Mouse (Mus musculus) C2C12 (cell line): ENCODE results near the gene Dvl2. TPM values are rescaled to one million over a fixed set of nuclear protein-coding genes. Genes with fewer than 3 reads are reported as not detected.
A peak's percentile ranks its signal among the peaks of the same experiment; 100 is the strongest.

ENCODE experiments used
- H3K27me3 ChIP-seq: one replicate; pipeline ENCODE4 v1.6.1; 2011; ENCODE audit not compliant: control insufficient read depth, insufficient read depth, insufficient read length
- H3K36me3 ChIP-seq: one replicate; pipeline ENCODE4 v1.6.1; 2011; ENCODE audit not compliant: control insufficient read depth, insufficient read depth
- H3K4me3 ChIP-seq: one replicate; pipeline ENCODE4 v1.5.1; 2011; ENCODE audit warnings: mild to moderate bottlenecking, control low read depth; ENCODE audit not compliant: poor library complexity, insufficient read depth, severe bottlenecking
- H3K79me2 ChIP-seq: one replicate; pipeline ENCODE4 v1.6.1; 2011; ENCODE audit not compliant: control insufficient read depth, insufficient read depth
- H3K79me3 ChIP-seq: one replicate; pipeline ENCODE4 v1.6.1; 2011; ENCODE audit warnings: low read depth, control low read depth
- H3ac ChIP-seq: one replicate; pipeline ENCODE3; 2011; ENCODE audit warnings: low read depth; ENCODE audit not compliant: control insufficient read depth, insufficient read length
- CEBPB ChIP-seq: IDR thresholded peaks from one replicate; pipeline ENCODE4 v1.6.1; 2011; ENCODE audit warnings: low read depth, mild to moderate bottlenecking, control low read depth, moderate library complexity
- CTCF ChIP-seq: IDR thresholded peaks from one replicate; pipeline ENCODE4 v1.5.1; 2011; ENCODE audit not compliant: control insufficient read depth, insufficient read depth, insufficient read length
- FOSL1 ChIP-seq: IDR thresholded peaks from one replicate; pipeline ENCODE4 v1.8.0; 2011; ENCODE audit warnings: mild to moderate bottlenecking, low read length; ENCODE audit not compliant: poor library complexity, insufficient read depth, severe bottlenecking
- MAX ChIP-seq: IDR thresholded peaks from one replicate; pipeline ENCODE4 v1.6.1; 2011; ENCODE audit warnings: mild to moderate bottlenecking, control low read depth
- MYOD1 ChIP-seq: IDR thresholded peaks from one replicate; pipeline ENCODE4 v1.6.1; 2011; ENCODE audit warnings: low read depth; ENCODE audit not compliant: control insufficient read depth, insufficient read length
- MYOG ChIP-seq: IDR thresholded peaks from one replicate; pipeline ENCODE4 v1.6.1; 2011; ENCODE audit not compliant: control insufficient read depth, insufficient read length; ENCODE audit errors: extremely low read depth
- USF1 ChIP-seq: IDR thresholded peaks from one replicate; pipeline ENCODE4 v1.6.1; 2011; ENCODE audit warnings: low read depth, mild to moderate bottlenecking, control low read depth, moderate library complexity
- polyA plus RNA-seq: library from polyadenylated mRNA; unstranded; fragments of >200 nt; fragmentation: generic; extraction: Trizol; gene quantifications from one replicate; pipeline ENCODE4 v1.2.1, GENCODE M21; 2012; ENCODE audit warnings: missing spikeins

The Dvl2 gene
- polyA plus RNA-seq, 1 experiment: 36.4 TPM

- no peak overlapping the region for H3ac ChIP-seq
- H3K27me3 ChIP-seq: peaks cover 20% of the 10 kb centered on the region
Observed at GRCm38 (mm10) chr11:69960616-69961015, 39.8 kb upstream of the Dvl2 start.

GRCm38 (mm10) chr11:69961841-69962240 is 38.6 kb upstream of the Dvl2 start:
- peaks cover 27% of the 10 kb centered on the region for H3K27me3 ChIP-seq
- TF ChIP-seq CTCF: no peak
- no peak for TF ChIP-seq MYOD1
- no peak for TF ChIP-seq CEBPB
- TF ChIP-seq MYOG: no peak
- no peak for TF ChIP-seq USF1
- TF ChIP-seq MAX: no peak
- no peak for TF ChIP-seq FOSL1
- H3K4me3 ChIP-seq: no peak overlapping the region
- no peaks in the 10 kb centered on the region for H3K79me2 ChIP-seq
- no peaks in the 10 kb centered on the region for H3K79me3 ChIP-seq
- H3K36me3 ChIP-seq: no peaks in the 10 kb centered on the region
- no peak overlapping the region for H3ac ChIP-seq

More at GRCm38 (mm10) chr11:69960616-69961015, 39.8 kb upstream of the Dvl2 start:
- no peaks in the 10 kb centered on the region for H3K79me3 ChIP-seq
- H3K4me3 ChIP-seq: no peak overlapping the region
- TF ChIP-seq CTCF (peak; percentile 2), MYOG (no peak)
- no peaks in the 10 kb centered on the region for H3K79me2 ChIP-seq
- no peaks in the 10 kb centered on the region for H3K36me3 ChIP-seq

GRCm38 (mm10) chr11:69964650-69965270 is 35.6 kb upstream of the Dvl2 start, which contains the start of gene Cldn7:
Gene Cldn7, plus strand, starts transcription at chr11:69964779.
- H3K27me3 ChIP-seq: peaks cover 27% of the 10 kb centered on the region
- TF ChIP-seq CEBPB (no peak), MYOG (no peak), MYOD1 (no peak), CTCF (no peak), USF1 (no peak), MAX (no peak), FOSL1 (no peak)

GRCm38 (mm10) chr11:69965271-69966005 is 35.0 kb upstream of the Dvl2 start:
- Histone ChIP-seq H3K4me3 (no peak overlapping the region), H3K79me3 (no peaks in the 10 kb centered on the region), H3K36me3 (peaks cover 27% of the 10 kb centered on the region), H3ac (no peak overlapping the region), H3K79me2 (no peaks in the 10 kb centered on the region), H3K27me3 (peaks cover 27% of the 10 kb centered on the region)
- TF ChIP-seq MYOG (no peak), CEBPB (no peak), CTCF (no peak), USF1 (no peak), MYOD1 (no peak), MAX (no peak)

More at GRCm38 (mm10) chr11:69964650-69965270, 35.6 kb upstream of the Dvl2 start, which contains the start of gene Cldn7:
- Histone ChIP-seq H3K79me3 (no peaks in the 10 kb centered on the region), H3K4me3 (no peak within 1 kb of the TSS), H3K36me3 (peaks cover 20% of the 10 kb centered on the region), H3K79me2 (no peaks in the 10 kb centered on the region), H3ac (no peak within 1 kb of the TSS)

GRCm38 (mm10) chr11:69966006-69966859 is 34.2 kb upstream of the Dvl2 start:
- Histone ChIP-seq H3K4me3 (no peak overlapping the region), H3K27me3 (peaks cover 27% of the 10 kb centered on the region), H3K79me2 (no peaks in the 10 kb centered on the region), H3K79me3 (no peaks in the 10 kb centered on the region), H3K36me3 (peaks cover 27% of the 10 kb centered on the region), H3ac (no peak overlapping the region)
- TF ChIP-seq FOSL1 (no peak), MYOG (no peak), USF1 (no peak), MYOD1 (no peak), CEBPB (no peak), MAX (no peak), CTCF (no peak)
